Mouse (Mus musculus) testis, postnatal 14 days (tissue): ENCODE data around the gene Iqcd.
A peak's percentile ranks its signal among the peaks of the same experiment; 100 is the strongest.

Source experiments
- DNase-seq: peaks from one replicate; pipeline ENCODE4 v3.0.0; 2021; ENCODE audit warnings: low spot score

The Iqcd gene

GRCm38 (mm10) chr5:120628624-120629023 lies 39.8 kb downstream of the Iqcd start:
- no peak for DNase-seq

DNA sequence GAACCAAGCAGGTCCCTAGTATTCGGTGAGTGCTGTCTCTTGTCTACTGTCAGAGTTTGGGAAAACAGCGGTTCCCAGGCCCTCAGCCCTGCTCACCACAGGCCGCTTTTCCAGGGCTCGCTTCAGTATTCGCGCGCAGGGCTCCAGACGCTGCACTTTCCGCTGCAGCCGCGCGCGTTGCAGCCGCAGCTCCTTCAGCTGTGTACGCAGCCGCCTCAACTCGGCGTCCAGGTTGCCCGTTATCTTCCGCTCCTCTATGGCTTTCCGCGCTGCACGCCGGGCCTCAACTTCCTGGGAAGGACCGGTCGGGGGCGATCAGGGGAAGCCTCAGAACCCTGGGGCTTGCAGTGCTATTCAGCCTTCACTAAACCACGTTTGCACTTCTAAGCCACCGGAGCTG lies 42.3 kb downstream of the Iqcd start:
- no peak for DNase-seq

DNA sequence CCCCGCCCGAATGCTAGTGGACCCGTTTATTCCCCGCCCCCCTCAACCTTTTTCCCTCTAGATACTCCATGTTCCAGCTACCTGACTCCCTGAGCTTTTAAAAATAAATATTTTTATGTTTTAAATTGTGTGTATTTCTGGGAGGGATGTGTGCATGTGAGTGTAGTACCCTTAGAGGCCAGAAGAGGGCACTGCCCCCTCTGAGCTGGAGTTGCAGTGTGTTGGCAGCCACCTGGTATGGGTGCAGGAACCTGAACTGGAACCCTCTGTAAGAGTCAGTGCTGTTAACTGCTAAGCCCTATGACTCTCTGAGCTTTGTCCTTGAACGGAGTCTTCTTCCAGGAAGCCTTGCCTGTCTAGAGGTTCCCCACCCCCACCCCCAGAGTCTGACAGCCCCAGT lies 43.1 kb downstream of the Iqcd start:
- DNase-seq: no peak

- no peak for DNase-seq
Observed at GRCm38 (mm10) chr5:120634131-120634530, 45.3 kb downstream of the Iqcd start, which contains the start of gene Cfap73. Cfap73 (minus strand) TSS chr5:120634235.

- DNase-seq: no peak
Observed at GRCm38 (mm10) chr5:120634860-120635259, 46.0 kb downstream of the Iqcd start.

- DNase-seq: no peak
Observed at GRCm38 (mm10) chr5:120635633-120636032, 46.8 kb downstream of the Iqcd start.

GRCm38 (mm10) chr5:120640094-120640493 lies 51.3 kb downstream of the Iqcd start:
- DNase-seq: no peak

DNA sequence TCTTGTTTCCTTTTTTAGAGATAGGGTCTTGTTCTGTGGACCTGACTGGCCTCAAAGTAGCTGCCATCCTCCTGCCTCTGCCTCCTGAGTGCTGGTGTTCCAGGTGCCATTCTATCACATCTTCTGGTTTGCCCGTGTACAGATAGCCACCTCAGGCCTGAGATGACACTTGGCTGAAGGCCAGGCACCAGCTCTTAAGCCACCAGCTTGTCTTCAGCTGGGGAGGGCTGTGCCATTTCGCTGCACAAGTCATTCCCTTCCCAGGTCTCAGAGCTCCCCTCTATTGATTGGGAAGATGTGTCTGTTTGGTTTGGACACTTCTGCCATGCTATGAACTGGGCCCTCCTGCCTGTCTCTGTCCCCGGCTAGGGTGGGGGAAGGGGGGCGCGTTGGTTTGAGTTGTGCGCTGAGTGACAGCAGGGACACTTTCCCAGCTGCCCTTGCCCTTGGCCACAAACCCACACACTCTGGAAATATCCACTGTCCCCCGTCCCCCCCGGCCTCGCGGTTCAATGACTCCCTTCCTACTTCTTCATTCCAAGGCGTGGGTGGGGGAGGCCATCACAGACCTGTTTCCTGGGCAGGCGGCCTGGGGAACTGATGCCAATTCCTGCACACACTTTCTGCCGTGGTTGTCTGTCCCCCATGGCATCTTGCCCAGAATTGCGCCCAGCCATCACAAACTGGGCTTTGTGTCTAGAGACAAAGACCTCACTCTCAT lies 54.7 kb downstream of the Iqcd start:
- DNase-seq: peak; percentile 76

GRCm38 (mm10) chr5:120644227-120644626 lies 55.4 kb downstream of the Iqcd start:
- DNase-seq: no peak

GRCm38 (mm10) chr5:120645851-120646250 lies 57.0 kb downstream of the Iqcd start:
- no peak for DNase-seq

- no peak for DNase-seq
Observed at GRCm38 (mm10) chr5:120647361-120647760, 58.5 kb downstream of the Iqcd start.

DNA sequence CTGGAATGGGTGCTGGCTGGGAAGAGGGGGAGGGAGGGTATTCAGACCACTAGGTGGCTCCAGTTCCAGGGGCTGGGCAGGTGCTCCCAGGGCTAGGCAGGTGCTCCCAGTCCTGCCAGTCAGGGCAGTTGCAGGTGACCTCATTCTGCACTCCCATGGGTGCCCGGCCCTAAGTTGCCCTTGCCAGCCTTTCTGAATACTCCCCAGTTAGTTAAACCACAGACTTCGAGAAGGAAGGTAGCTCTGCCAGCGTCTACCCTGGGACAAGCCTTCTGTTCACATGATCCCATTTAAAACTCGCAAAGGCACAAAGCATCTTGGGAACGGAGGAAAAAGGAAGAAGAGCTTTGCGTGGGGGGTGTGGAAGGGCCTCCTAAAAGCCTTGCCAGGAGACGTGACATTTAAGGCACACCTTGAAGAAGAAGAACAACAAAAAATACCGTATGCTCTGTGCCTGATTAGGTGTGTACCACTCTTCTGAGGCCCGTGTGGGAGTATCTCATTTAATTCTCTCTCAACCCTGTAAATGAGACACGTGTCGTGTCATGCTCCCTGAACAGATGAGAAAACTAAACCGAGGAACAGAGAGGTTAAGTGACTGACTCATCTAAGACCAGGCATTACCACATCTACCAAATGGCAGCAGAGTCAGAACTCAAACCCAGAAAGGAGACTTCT lies 59.1 kb downstream of the Iqcd start:
- no peak for DNase-seq

DNA sequence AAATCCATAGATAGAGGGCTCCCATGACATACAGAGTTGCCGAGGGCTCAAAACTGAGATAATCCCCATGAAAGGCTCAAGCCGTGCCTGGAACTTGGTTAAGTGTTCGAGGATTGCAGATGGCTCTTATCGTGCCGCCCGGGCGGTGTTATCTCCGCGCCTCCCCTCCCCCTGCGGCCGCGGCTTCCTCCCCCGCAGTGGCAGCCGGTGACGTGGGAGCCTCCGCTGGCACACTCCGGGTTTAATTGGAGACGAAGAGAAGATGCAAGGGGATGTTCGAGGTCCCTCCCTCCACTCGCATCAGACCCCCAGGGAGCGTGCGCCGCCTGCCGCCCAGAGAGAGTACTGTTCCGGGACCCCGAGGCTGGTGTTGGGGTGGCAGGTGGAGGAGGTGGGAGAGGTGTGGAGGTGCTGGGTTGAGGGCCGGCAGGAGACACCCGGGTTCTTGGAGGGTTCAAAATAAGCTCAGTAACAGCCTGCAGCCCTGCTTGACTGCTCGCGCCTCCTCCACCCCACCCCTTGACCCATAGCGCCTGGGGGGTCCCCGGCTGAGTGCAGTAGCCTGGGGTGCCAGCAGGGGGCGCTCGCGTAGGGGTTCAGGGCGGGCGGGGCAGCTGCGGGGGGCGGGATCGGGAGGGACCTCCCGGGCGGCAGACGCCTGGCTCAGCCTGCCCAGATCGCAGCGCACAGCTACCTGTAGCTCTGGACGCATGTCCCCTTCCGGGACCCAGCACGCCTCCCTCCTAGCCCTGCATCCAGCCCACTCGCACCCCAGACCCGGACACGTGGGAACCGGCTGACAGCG lies 60.0 kb downstream of the Iqcd start, which contains the start of gene Rasal1:
Gene Rasal1, plus strand, starts transcription at position 244 of the 805 bp plus-strand sequence.
- DNase-seq: peak; percentile 74

- DNase-seq: no peak
Observed at GRCm38 (mm10) chr5:120649374-120649933, 60.6 kb downstream of the Iqcd start.

DNA sequence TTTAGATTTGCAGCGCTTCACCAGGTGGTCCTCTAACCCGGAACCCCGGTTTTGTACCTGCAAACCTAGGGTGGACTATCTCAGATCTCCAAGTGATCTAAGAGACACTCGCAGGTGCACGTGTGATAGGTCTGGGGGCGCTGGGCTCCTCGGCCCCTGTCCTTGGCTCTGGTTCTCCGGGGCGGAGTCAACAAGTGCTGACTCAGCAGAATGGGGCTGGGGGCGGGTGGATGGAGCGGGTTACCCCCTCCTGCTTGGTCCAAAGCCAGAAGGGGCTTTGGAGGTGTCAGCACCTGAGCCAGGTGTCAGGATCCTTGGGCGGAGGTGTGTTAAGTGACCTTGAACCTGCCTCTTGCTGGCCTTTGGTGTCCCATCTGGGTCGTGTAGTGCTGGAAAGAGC lies 61.1 kb downstream of the Iqcd start:
- DNase-seq: no peak

DNA sequence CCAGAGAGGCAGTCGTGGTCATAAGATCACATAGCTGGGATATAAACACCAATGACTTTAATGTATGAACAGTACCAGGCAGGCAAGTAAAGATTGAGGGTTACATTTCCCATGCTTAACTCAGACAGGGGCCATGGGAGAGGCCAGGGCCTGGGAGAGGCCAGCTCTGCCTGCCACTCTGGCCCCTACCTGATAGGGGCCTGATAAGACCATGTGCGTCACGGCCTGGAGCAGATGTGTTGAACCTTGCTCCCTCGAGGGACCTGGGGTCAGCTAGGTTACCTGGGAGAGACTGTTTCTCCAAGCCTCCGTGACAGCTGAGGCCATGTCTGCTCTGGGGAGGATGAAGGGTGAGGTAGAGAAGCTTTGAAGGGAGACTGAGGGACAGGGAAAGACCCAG lies 62.4 kb downstream of the Iqcd start:
- DNase-seq: no peak

DNA sequence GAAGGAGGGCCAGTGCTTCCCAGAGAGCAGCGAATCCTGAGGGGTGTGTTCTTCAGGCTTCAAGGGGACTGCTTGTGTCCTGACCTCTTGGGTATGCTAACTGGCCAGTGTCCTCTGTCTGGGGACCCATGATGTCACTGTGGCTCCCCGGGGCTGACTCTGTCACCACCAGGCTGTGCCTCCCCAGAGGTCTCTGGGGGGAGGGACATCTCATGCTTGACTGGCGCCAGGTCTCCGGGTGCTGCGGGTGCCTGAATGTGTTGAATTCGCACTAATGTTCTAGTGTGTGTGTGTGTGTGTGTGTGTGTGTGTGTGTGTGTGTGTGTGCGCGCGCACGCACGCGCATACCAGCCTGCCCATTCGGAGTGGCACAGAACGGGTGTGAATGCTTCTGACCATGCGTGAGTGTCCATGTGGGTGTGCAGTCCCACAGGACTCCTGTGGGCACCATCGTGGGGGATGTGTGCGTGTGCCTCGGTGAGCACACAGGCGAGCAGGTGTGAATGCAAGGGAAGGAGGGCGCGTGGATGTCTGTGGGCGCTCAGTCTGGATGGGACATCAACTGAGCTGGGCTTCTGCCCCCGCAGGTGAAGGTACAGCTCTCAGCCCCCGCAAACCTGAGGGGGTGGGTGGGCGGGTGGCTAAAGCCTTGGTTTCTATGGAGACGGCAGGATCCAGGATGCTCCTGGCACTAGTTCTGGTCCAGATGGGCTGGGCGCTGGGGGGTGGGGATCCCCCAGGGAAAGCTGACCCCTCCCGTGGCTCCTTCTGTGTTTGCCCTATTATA lies 64.3 kb downstream of the Iqcd start:
- DNase-seq: no peak

DNA sequence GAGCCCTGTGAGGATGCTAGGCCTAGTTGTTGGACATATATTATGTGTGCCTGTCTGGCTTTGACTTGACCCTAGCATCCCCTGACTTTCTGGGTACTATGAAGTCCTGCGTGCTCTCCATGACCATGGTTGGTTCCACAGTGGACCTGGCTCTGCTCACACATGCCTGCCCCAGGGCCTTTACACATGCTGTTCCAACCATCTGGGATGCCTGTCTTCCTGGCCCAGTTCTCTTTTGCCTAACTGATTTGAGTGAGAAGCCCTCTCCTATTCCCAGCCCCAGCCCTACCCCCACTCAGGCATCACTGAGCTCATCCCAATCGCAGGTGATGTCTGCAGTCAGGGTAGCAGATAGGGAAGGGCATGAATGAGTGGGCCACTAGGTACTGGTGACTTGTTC lies 65.1 kb downstream of the Iqcd start:
- DNase-seq: no peak

DNA sequence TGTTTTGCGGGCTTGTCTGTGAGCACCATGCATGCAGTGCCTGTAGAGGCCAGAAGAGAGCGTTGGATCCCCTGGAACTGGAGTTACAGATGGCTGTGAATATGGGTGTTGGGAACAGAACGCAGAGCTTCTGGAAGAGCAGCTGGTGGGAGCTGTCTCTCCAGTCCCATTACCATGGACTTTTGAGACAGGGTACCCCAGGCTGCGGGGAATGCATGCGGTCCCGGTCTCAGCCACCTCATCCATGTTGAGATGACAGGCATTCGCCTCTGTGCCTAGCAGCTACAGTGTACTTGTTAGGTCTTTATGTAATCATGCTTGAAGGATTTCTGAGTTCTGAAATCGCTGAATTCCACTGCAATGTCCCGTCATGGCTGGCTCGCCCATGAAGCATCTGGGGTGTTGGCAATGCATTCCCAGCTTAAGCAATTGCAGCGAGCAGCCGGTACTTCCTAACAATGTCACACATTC lies 67.5 kb downstream of the Iqcd start:
- DNase-seq: no peak
